Mouse (Mus musculus) MEL (cell line): Measurements from ENCODE around the gene Top3b. TPM values are rescaled to one million over a fixed set of nuclear protein-coding genes. Genes with fewer than 3 reads are reported as not detected.

Experiments used
- DNase-seq: peaks from one replicate; pipeline ENCODE4 v3.0.0; 2011; ENCODE audit warnings: low read depth, low spot score
- H3K27ac ChIP-seq: 2 replicates; pipeline ENCODE4 v1.5.1; 2012; ENCODE audit warnings: low read depth, mild to moderate bottlenecking, control low read depth, low read length, moderate library complexity; ENCODE audit not compliant: control insufficient read depth
- H3K27me3 ChIP-seq, 2 experiments: fragments of 150-350 bp in 1 of 2; sonication (generic) in 1 of 2; 2 replicates each; pipeline ENCODE4 v1.6.1; 2012; ENCODE audit warnings: low read length in 2 of 2, mild to moderate bottlenecking in 2 of 2, improper control_type of control experiment in 1 of 2, moderate library complexity in 1 of 2; ENCODE audit not compliant: insufficient read depth in 2 of 2, control insufficient read depth in 1 of 2
- H3K36me3 ChIP-seq, 2 experiments: 2 replicates each; pipeline ENCODE4 v1.6.1; 2012 to 2014; ENCODE audit warnings: low read length in 2 of 2, improper control_type of control experiment in 1 of 2, inconsistent platforms in 1 of 2, mild to moderate bottlenecking in 1 of 2; ENCODE audit not compliant: insufficient read depth in 2 of 2, control insufficient read depth in 1 of 2
- H3K4me1 ChIP-seq, 2 experiments: fragments of 150-350 bp in 1 of 2; sonication (generic) in 1 of 2; 2 replicates each; pipeline ENCODE4 v1.6.1; 2012; ENCODE audit warnings: low read length in 2 of 2, improper control_type of control experiment in 1 of 2, mild to moderate bottlenecking in 1 of 2; ENCODE audit not compliant: insufficient read depth in 2 of 2, control insufficient read depth in 1 of 2
- H3K4me3 ChIP-seq, 2 experiments: fragments of 150-350 bp in 1 of 2; sonication (generic) in 1 of 2; 2 replicates each; pipeline ENCODE4 v1.5.1; 2012; ENCODE audit warnings: low read depth in 2 of 2, low read length in 2 of 2, mild to moderate bottlenecking in 2 of 2, moderate library complexity in 2 of 2, control low read depth in 1 of 2, improper control_type of control experiment in 1 of 2; ENCODE audit not compliant: control insufficient read depth in 1 of 2, insufficient read depth in 1 of 2
- H3K79me2 ChIP-seq: 2 replicates; pipeline ENCODE4 v1.6.1; 2012; ENCODE audit warnings: mild to moderate bottlenecking, low read length, moderate library complexity; ENCODE audit not compliant: control insufficient read depth, poor library complexity, insufficient read depth
- H3K9ac ChIP-seq: 2 replicates; pipeline ENCODE4 v1.6.1; 2012; ENCODE audit warnings: low read depth, mild to moderate bottlenecking, control low read depth, low read length, moderate library complexity; ENCODE audit not compliant: control insufficient read depth, poor library complexity, severe bottlenecking
- H3K9me3 ChIP-seq: fragments of 150-350 bp; sonication (generic); replicated peaks from 2 replicates; pipeline ENCODE4 v1.6.1; 2012; ENCODE audit warnings: mild to moderate bottlenecking, low read length, improper control_type of control experiment, moderate library complexity; ENCODE audit not compliant: insufficient read depth
- BHLHE40 ChIP-seq: IDR thresholded peaks from 2 replicates; pipeline ENCODE4 v1.6.1; 2012; ENCODE audit warnings: low read depth, mild to moderate bottlenecking, inconsistent platforms, low read length, improper control_type of control experiment, borderline replicate concordance
- CHD2 ChIP-seq: IDR thresholded peaks from 2 replicates; pipeline ENCODE4 v1.6.1; 2011; ENCODE audit warnings: low read length, improper control_type of control experiment
- CTCF ChIP-seq, 3 experiments: IDR thresholded peaks in 2 of 3; conservative IDR thresholded peaks in 1 of 3; 2 replicates each; pipeline ENCODE4 v1.5.1; 2011 to 2012; ENCODE audit warnings: low read length in 3 of 3, low read depth in 2 of 3, mild to moderate bottlenecking in 2 of 3, improper control_type of control experiment in 1 of 3, inconsistent platforms in 1 of 3, mixed read lengths in 1 of 3, moderate library complexity in 1 of 3; ENCODE audit not compliant: control insufficient read depth in 1 of 3, insufficient read depth in 1 of 3, poor library complexity in 1 of 3, severe bottlenecking in 1 of 3
- E2F4 ChIP-seq: IDR thresholded peaks from 2 replicates; pipeline ENCODE4 v1.6.1; 2011; ENCODE audit warnings: low read depth, low read length, improper control_type of control experiment, borderline replicate concordance
- EP300 ChIP-seq, 2 experiments: IDR thresholded peaks; 2 replicates each; pipeline ENCODE4 v1.6.1; 2011; ENCODE audit warnings: improper control_type of control experiment in 2 of 2, low read length in 2 of 2, low read depth in 1 of 2, mild to moderate bottlenecking in 1 of 2
- GABPA ChIP-seq: IDR thresholded peaks from 2 replicates; pipeline ENCODE4 v1.6.1; 2012; ENCODE audit warnings: low read depth, mild to moderate bottlenecking, inconsistent platforms, low read length, improper control_type of control experiment, moderate library complexity
- JUND ChIP-seq: IDR thresholded peaks from 2 replicates; pipeline ENCODE4 v1.6.1; 2011; ENCODE audit warnings: low read depth, mild to moderate bottlenecking, improper control_type of control experiment, low read length
- KAT2A ChIP-seq: conservative IDR thresholded peaks from 2 replicates; pipeline ENCODE4 v1.6.1; 2012; ENCODE audit warnings: low read depth, low read length, improper control_type of control experiment, inconsistent platforms
- MAX ChIP-seq: IDR thresholded peaks from 2 replicates; pipeline ENCODE4 v1.6.1; 2011; ENCODE audit warnings: low read length, improper control_type of control experiment
- MEF2A ChIP-seq: IDR thresholded peaks from 2 replicates; pipeline ENCODE4 v1.6.1; 2014; ENCODE audit warnings: low read depth, mild to moderate bottlenecking, inconsistent platforms, low read length, improper control_type of control experiment; ENCODE audit not compliant: poor library complexity, insufficient replicate concordance, severe bottlenecking; ENCODE audit errors: extremely low read depth
- MXI1 ChIP-seq: IDR thresholded peaks from 2 replicates; pipeline ENCODE4 v1.6.1; 2011; ENCODE audit warnings: mild to moderate bottlenecking, low read depth, low read length, improper control_type of control experiment
- MYC ChIP-seq: IDR thresholded peaks from 2 replicates; pipeline ENCODE4 v1.6.1; 2011; ENCODE audit warnings: low read depth, mild to moderate bottlenecking, low read length, improper control_type of control experiment, moderate library complexity
- NELFE ChIP-seq: IDR thresholded peaks from 2 replicates; pipeline ENCODE4 v1.6.1; 2011; ENCODE audit warnings: low read depth, low read length, improper control_type of control experiment
- POLR2A ChIP-seq, 2 experiments: IDR thresholded peaks; 2 replicates each; pipeline ENCODE4 v1.6.1; 2011 to 2012; ENCODE audit warnings: low read length in 2 of 2, mild to moderate bottlenecking in 2 of 2, control low read depth in 1 of 2, improper control_type of control experiment in 1 of 2, low read depth in 1 of 2, moderate library complexity in 1 of 2; ENCODE audit not compliant: control insufficient read depth in 1 of 2, insufficient read depth in 1 of 2, poor library complexity in 1 of 2
- POLR2AphosphoS5 ChIP-seq: IDR thresholded peaks from 2 replicates; pipeline ENCODE4 v1.6.1; 2012; ENCODE audit warnings: low read depth, borderline replicate concordance, mild to moderate bottlenecking, inconsistent platforms, low read length, moderate library complexity, mixed read lengths
- RAD21 ChIP-seq: IDR thresholded peaks from 2 replicates; pipeline ENCODE4 v1.6.1; 2011; ENCODE audit warnings: mild to moderate bottlenecking, low read depth, low read length, improper control_type of control experiment
- RCOR1 ChIP-seq: IDR thresholded peaks from 2 replicates; pipeline ENCODE4 v1.6.1; 2012; ENCODE audit warnings: low read depth, mild to moderate bottlenecking, inconsistent platforms, low read length, improper control_type of control experiment
- SIN3A ChIP-seq: IDR thresholded peaks from 2 replicates; pipeline ENCODE4 v1.6.1; 2012; ENCODE audit warnings: low read length, improper control_type of control experiment, inconsistent platforms
- TCF12 ChIP-seq: IDR thresholded peaks from 2 replicates; pipeline ENCODE4 v1.6.1; 2014; ENCODE audit warnings: low read depth, mild to moderate bottlenecking, inconsistent platforms, low read length, improper control_type of control experiment, moderate library complexity
- UBTF ChIP-seq: IDR thresholded peaks from 2 replicates; pipeline ENCODE4 v1.6.1; 2012; ENCODE audit warnings: low read depth, mild to moderate bottlenecking, inconsistent platforms, low read length, improper control_type of control experiment, moderate library complexity, borderline replicate concordance; ENCODE audit not compliant: insufficient read depth
- USF1 ChIP-seq: IDR thresholded peaks from 2 replicates; pipeline ENCODE4 v1.6.1; 2014; ENCODE audit warnings: low read depth, mild to moderate bottlenecking, inconsistent platforms, low read length, improper control_type of control experiment, moderate library complexity
- ZC3H11A ChIP-seq: IDR thresholded peaks from 2 replicates; pipeline ENCODE4 v1.6.1; 2012; ENCODE audit warnings: low read depth, mild to moderate bottlenecking, inconsistent platforms, low read length, improper control_type of control experiment
- ZKSCAN1 ChIP-seq: IDR thresholded peaks from 2 replicates; pipeline ENCODE4 v1.6.1; 2012; ENCODE audit warnings: low read depth, mild to moderate bottlenecking, inconsistent platforms, low read length, improper control_type of control experiment, moderate library complexity
- ZNF384 ChIP-seq: IDR thresholded peaks from 2 replicates; pipeline ENCODE4 v1.6.1; 2012; ENCODE audit warnings: low read depth, mild to moderate bottlenecking, inconsistent platforms, low read length, improper control_type of control experiment
- polyA plus RNA-seq, 2 experiments: library from polyadenylated mRNA; stranded (reverse) in 1 of 2; unstranded in 1 of 2; fragments of >175 nt in 1 of 2; fragments of >200 nt in 1 of 2; gene quantifications; 2 replicates each; pipeline versions ENCODE4 v1.2.1 to v1.2.4; 2012; ENCODE audit warnings: low replicate concordance in 2 of 2, low read depth in 1 of 2; ENCODE audit not compliant: insufficient read length in 2 of 2, insufficient read depth in 1 of 2, missing spikeins in 1 of 2
- total RNA-seq: library from RNA; depleted of rRNA; stranded (reverse); fragments of 300-350 nt; gene quantifications from 2 replicates; pipeline ENCODE4 v1.2.3, GENCODE M21; 2012

Gene Top3b
- total and polyA plus RNA-seq, 3 experiments: 50.5 to 93.2 TPM; not detected in 1

- Histone ChIP-seq H3K79me2 (no peaks in the 10 kb centered on the region), H3K9ac (no peak overlapping the region)
- TF ChIP-seq GABPA (no peak), RAD21 (no peak), MAX (no peak), TCF12 (no peak), MXI1 (no peak), POLR2AphosphoS5 (no peak), KAT2A (no peak), ZNF384 (no peak), MEF2A (no peak), SIN3A (no peak)
- TF ChIP-seq, all 39 proteins: peak for 0
- Histone ChIP-seq H3K4me3 (no peak overlapping the region), H3K4me1 (no peaks in the 10 kb centered on the region; a peak in 1 of 4 replicates), H3K27me3 (no peaks in the 10 kb centered on the region), H3K27ac (no peak overlapping the region), H3K9me3 (no peaks in the 10 kb centered on the region), H3K36me3 (no peaks in the 10 kb centered on the region)
- no peak for DNase-seq
These were observed 45.1 kb upstream of the Top3b start for GRCm38 (mm10) chr16:16825476-16825875.

DNA sequence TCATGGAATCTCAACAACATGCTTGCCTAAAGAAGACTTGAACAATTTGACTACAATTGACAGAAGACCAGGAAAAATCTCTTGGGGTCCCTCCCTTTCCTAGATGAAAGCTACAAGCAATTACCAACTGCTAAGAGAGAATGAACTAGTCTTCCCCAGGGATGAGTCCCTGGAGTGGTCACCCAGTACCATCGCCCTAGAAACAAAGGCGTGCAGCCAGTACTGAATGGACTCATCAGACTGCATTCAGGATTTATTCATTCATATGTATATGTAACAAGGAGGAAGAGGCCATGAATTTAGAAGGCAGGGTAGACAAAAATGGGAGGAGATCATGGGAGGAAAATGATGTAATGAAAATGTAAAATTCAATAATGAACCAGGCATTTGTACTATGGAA is 44.3 kb upstream of the Top3b start:
- no peak overlapping the region for H3K27ac ChIP-seq
- H3K27me3 ChIP-seq: no peaks in the 10 kb centered on the region
- TF ChIP-seq RCOR1 (no peak), CHD2 (no peak), EP300 (IDR thresholded peaks at IDR 0.05; ENCODE audit: low read depth in 1 of 2, low read length in 2 of 2) (no peak), CTCF (IDR thresholded peaks at IDR 0.05 in 2 of 3, conservative IDR thresholded peaks at IDR 0.05 in 1 of 3; ENCODE audit: control insufficient read depth in 1 of 3, insufficient read depth in 1 of 3, low read depth in 2 of 3, low read length in 3 of 3, poor library complexity in 1 of 3, severe bottlenecking in 1 of 3) (no peak), RAD21 (no peak), POLR2A (IDR thresholded peaks at IDR 0.05; ENCODE audit: control insufficient read depth in 1 of 2, insufficient read depth in 1 of 2, low read depth in 1 of 2, low read length in 2 of 2, poor library complexity in 1 of 2) (no peak), UBTF (no peak), ZKSCAN1 (no peak), JUND (no peak), MYC (no peak), NELFE (no peak), SIN3A (no peak), BHLHE40 (no peak), USF1 (no peak), ZC3H11A (no peak), KAT2A (no peak), E2F4 (no peak), MXI1 (no peak)
- H3K4me3 ChIP-seq: no peak overlapping the region
- no peak for DNase-seq
- H3K9ac ChIP-seq: no peak overlapping the region
- no peaks in the 10 kb centered on the region for H3K4me1 ChIP-seq
- H3K9me3 ChIP-seq: no peaks in the 10 kb centered on the region
- H3K36me3 ChIP-seq: no peaks in the 10 kb centered on the region
- no peaks in the 10 kb centered on the region for H3K79me2 ChIP-seq
